Mouse (Mus musculus): ENCODE results near the gene Gtf3c1.

Gene Gtf3c1

DNA sequence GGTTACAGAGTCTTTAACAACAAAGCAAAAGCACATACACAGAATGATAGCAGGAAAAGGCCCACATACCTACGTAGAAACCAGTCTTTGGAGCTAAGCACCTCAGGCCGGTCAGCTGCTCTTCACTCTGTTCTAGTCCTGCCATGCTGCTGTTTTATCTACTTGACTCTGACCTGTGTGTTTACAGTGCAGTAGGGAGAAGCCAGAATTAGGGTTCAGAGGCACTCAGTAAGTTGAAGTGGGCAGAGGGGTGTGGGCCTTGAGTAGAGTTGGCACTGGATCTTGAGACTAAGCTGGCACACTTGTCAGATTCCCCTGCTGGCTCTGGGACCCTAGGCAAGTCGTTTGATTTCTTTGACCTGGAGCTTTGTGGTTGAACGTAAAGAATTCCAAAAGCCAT is 13.5 kb upstream of the Gtf3c1 start:
- no peak for TF ChIP-seq GATA4 (IDR thresholded peaks at IDR 0.05; ENCODE audit: insufficient replicate concordance, low read length)

DNA sequence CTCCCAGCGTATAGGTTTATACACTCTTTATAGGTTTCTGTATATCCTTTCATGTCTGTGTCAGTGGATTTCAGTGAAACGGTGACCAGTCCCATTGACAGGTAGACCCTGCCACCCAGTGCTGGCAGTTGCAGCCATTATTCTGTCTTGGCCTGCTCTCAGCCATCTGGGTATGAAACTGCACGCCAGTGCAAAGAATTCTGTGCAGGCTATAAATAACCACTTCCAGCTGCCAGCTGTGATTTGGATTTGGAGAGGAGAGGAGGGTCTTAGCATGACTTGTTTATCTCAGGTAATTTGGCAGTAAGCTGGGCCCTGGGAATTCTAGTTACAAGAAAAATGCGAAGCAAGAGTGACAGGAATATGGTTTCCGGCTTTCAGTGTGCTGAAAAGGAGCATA is 12.8 kb upstream of the Gtf3c1 start:
- TF ChIP-seq GATA4 (IDR thresholded peaks at IDR 0.05; ENCODE audit: insufficient replicate concordance, low read length): no peak

DNA sequence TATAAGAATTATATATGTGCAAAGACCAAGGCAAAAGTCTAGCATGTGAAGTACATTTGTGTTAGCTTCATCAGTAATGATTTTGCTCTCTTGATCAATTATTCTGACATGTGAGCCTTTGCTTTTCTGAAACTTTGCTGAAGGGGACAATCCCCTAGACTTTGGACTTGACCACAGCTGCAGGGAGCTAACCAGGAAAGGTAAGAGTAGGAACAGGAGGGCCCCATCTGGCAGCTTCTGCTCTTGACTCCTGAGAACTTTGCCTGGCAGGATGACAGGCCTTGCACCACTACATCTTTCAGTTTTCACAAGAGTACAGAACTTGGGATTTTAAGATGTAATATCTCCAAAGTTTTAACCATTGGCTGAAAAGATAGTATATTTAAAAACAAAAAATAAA is 10.0 kb upstream of the Gtf3c1 start:
- TF ChIP-seq GATA4 (IDR thresholded peaks at IDR 0.05; ENCODE audit: insufficient replicate concordance, low read length): no peak

GRCm38 (mm10) chr7:125716724-125717123 is 9.1 kb upstream of the Gtf3c1 start:
- TF ChIP-seq GATA4 (IDR thresholded peaks at IDR 0.05; ENCODE audit: insufficient replicate concordance, low read length): no peak

GRCm38 (mm10) chr7:125714803-125715202 is 7.2 kb upstream of the Gtf3c1 start:
- no peak for TF ChIP-seq GATA4 (IDR thresholded peaks at IDR 0.05; ENCODE audit: insufficient replicate concordance, low read length)

- no peak for TF ChIP-seq GATA4 (IDR thresholded peaks at IDR 0.05; ENCODE audit: insufficient replicate concordance, low read length)
Observed at GRCm38 (mm10) chr7:125708100-125708499, 520 bp upstream of the Gtf3c1 start.

DNA sequence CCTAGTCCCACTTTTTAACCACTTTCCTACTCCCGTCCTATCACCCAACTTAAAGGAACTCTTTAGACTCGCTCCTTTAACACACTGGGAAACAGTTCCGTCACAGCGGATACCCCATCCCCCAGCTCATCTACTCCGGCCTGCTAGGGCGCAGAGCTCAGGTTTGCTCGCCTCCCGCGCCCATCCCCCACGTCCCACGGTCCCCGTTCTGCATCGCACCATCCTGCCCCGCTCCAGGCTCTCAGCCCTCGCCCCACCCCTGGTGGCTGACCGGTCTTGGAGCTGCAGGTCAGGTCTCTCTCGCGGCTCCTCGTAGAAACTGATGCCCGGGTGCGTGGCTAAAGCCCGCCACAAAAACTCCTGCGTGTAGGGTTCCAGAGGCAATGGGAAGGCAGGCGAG is 394 bp downstream of the Gtf3c1 start:
- no peak for TF ChIP-seq GATA4 (IDR thresholded peaks at IDR 0.05; ENCODE audit: insufficient replicate concordance, low read length)

- no peak for TF ChIP-seq GATA4 (IDR thresholded peaks at IDR 0.05; ENCODE audit: insufficient replicate concordance, low read length)
Observed at GRCm38 (mm10) chr7:125702791-125703190, 4.8 kb downstream of the Gtf3c1 start.

DNA sequence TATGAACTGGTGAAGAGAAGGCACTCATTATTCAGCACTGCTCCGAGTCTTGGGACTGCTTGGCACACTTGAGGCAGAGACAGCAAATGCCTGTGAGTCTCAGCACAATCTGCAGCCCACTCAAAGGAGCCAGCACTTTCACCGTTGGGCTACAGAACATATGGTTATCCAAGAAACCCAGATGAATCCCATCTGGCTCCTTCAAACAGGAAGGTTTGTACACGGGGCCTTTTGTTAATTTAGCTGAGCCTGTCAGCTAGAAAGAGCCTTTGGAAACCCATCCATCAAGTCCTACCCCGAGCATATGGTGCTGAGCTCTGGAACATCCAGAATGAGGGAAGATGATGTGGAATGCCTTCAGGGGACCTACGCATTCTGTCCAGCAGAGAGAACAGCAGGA is 13.5 kb downstream of the Gtf3c1 start:
- TF ChIP-seq GATA4 (IDR thresholded peaks at IDR 0.05; ENCODE audit: insufficient replicate concordance, low read length): no peak

DNA sequence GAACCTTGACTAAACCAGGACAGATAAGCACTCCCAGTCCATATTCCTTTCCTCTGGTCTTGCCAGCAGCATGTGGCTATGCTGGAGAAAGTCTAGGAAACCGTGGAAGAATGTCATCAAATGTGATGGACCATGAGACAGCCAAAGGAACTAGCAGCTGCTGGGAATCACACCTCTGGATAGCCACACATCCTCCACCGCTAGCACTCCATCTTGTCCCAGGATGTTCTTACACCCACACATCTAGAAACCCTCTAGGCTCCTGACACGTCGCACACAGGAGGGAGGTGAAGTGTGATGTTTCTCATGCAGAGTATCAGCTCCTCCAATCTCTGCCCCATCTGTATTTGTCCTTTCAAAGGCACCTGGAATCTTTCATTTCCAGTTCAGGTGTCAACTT is 17.1 kb downstream of the Gtf3c1 start:
- no peak for TF ChIP-seq GATA4 (IDR thresholded peaks at IDR 0.05; ENCODE audit: insufficient replicate concordance, low read length)

DNA sequence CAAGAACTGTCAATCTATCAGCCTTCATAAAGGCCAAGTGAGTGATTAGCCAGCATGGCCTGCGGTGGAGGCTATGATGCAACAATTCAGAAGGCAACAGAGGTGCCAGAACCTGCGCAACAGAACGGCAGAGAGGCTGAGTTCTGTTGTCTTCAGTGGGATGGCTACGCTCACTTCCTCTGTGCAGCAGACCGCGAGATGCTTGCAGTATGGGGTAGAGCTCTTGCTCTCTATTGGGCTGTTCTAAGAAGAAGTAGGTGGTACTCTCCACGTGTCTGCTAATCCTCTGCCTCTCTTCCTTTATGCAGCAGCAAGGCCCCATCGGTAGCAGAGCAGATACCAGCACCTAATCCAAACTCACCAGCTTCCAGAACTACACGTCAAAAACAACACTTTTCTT is 27.6 kb downstream of the Gtf3c1 start:
- no peak for TF ChIP-seq GATA4 (IDR thresholded peaks at IDR 0.05; ENCODE audit: insufficient replicate concordance, low read length)

DNA sequence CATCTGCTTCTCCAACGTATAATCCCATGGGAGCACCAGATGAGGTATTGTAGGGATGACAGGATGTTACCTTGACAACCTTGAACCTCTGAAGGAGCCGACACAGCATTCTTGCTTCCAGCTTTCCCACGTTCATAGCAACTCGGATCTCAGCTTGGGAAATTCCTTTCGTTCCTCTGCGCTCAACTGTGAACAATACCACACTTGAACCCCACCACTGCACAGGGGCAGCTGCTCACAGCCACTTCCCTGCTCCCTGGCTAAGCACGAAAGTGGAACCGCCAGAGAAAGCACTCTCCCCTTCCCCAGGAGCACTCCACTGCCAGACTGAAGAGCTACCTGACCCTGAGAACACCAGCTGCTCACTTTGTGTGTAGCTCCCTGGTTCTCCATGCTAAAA is 28.8 kb downstream of the Gtf3c1 start:
- TF ChIP-seq GATA4 (IDR thresholded peaks at IDR 0.05; ENCODE audit: insufficient replicate concordance, low read length): no peak

GRCm38 (mm10) chr7:125674916-125675315 is 32.7 kb downstream of the Gtf3c1 start:
- no peak for TF ChIP-seq GATA4 (IDR thresholded peaks at IDR 0.05; ENCODE audit: insufficient replicate concordance, low read length)

- no peak for TF ChIP-seq GATA4 (IDR thresholded peaks at IDR 0.05; ENCODE audit: insufficient replicate concordance, low read length)
Observed at GRCm38 (mm10) chr7:125671396-125671795, 36.2 kb downstream of the Gtf3c1 start.

DNA sequence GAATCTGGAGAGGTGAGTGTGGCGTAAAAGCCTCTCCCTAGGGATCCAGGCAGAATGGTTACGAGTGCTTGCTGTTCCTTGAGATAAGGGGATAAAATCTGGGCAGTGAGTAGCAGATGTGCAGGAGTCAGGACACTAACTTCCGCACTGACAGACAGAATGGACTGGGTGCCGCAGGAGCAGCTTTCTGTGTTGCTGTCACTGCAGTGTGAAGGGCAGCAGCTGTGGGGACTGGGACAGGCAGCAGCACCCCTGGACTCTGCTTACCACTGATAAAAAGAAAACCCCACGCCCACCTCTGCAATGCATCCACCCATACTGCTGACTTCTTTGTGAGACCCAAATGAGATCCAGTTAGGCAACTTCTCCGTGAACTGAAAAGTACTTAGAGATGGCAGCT is 36.7 kb downstream of the Gtf3c1 start:
- no peak for TF ChIP-seq GATA4 (IDR thresholded peaks at IDR 0.05; ENCODE audit: insufficient replicate concordance, low read length)

- TF ChIP-seq GATA4 (IDR thresholded peaks at IDR 0.05; ENCODE audit: insufficient replicate concordance, low read length): no peak
Observed at GRCm38 (mm10) chr7:125663654-125664053, 43.9 kb downstream of the Gtf3c1 start.

DNA sequence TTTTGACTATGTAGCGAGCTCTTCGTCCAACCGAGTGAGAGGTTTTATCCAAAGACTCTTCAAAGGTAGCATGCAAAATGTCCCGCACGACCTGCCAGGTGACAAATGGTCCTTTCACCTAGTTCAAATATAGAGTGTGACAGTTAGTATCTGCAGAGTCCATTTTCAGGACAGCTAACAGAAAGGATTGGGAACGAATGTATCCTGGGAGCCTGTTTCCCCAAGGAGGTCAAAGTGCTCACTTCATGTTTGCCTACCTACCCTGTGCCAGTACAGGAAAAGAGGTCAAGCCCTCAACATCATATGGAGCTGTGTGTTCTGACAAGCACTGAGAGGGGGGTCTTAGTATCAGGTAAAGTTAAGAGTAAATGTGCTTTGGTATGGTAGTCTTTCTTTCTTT is 50.1 kb downstream of the Gtf3c1 start:
- no peak for TF ChIP-seq GATA4 (IDR thresholded peaks at IDR 0.05; ENCODE audit: insufficient replicate concordance, low read length)

GRCm38 (mm10) chr7:125649013-125649412 is 58.6 kb downstream of the Gtf3c1 start:
- TF ChIP-seq GATA4 (IDR thresholded peaks at IDR 0.05; ENCODE audit: insufficient replicate concordance, low read length): no peak
